Mouse (Mus musculus): ENCODE measurements around the gene Psmd8. TPM values are rescaled to one million over a fixed set of nuclear protein-coding genes. Genes with fewer than 3 reads are reported as not detected.
"Not testable (repeated sequence)": the region's sequence is repeated elsewhere in the genome, so short reads cannot be mapped to it uniquely, and the experiment has no call there.

The Psmd8 gene
- polyA plus RNA-seq, 1 experiment from 2014 or later = 287 TPM

DNA sequence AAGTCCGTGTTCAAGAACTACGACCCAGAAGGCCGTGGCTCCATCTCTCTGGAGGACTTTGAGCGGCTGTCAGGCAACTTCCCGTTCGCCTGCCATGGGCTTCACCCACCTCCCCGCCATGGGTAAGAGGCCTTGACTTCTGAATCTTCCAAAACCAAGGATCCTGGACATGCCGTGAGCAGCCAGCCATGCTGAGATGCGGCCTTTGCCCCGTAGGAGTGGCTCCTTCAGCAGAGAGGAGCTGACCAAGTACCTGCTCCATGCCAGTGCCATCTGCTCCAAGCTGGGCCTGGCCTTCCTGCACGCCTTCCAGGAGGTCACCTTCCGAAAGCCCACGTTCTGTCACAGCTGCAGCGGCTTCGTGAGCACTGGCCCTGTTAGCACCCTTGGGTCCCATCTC, 31.7 kb downstream of the Psmd8 start:
- H3K36me3 ChIP-seq (ENCODE audit: control insufficient read depth, insufficient read depth, low read length) = no peaks in the 10 kb centered on the region

GRCm38 (mm10) chr7:29146625-29147367, 33.7 kb downstream of the Psmd8 start:
- ATAC-seq = no peak
- no peaks in the 10 kb centered on the region for H3K4me1 ChIP-seq (ENCODE audit: control insufficient read depth, insufficient read depth, low read length)
- no peak overlapping the region for H3K9ac ChIP-seq (ENCODE audit: low read depth, low read length)
- no peak overlapping the region for H3K4me3 ChIP-seq (ENCODE audit: low read depth, low read length)
- WGBS = 87% methylated on average over 7 of the region's 7 CpGs
- no peaks in the 10 kb centered on the region for H3K9me3 ChIP-seq (replicated peaks; ENCODE audit: control insufficient read depth, low read length, poor library complexity, severe bottlenecking)
- H3K27ac ChIP-seq (ENCODE audit: low read length) = no peak overlapping the region
- H3K4me2 ChIP-seq (ENCODE audit: low read length) = no peak overlapping the region
- H3K36me3 ChIP-seq (ENCODE audit: control insufficient read depth, insufficient read depth, low read length) = no peaks in the 10 kb centered on the region
- no peaks in the 10 kb centered on the region for H3K27me3 ChIP-seq (ENCODE audit: control insufficient read depth, insufficient read depth, low read depth, low read length)

More for the DNA sequence above, 31.7 kb downstream of the Psmd8 start:
- no peak overlapping the region for H3K27ac ChIP-seq (ENCODE audit: low read length)
- H3K4me3 ChIP-seq (ENCODE audit: low read depth, low read length) = no peak overlapping the region
- H3K4me2 ChIP-seq (ENCODE audit: low read length) = no peak overlapping the region
- no peaks in the 10 kb centered on the region for H3K27me3 ChIP-seq (ENCODE audit: control insufficient read depth, insufficient read depth, low read depth, low read length)
- 90% methylated on average over 15 of the region's 15 CpGs for WGBS
- no peaks in the 10 kb centered on the region for H3K4me1 ChIP-seq (ENCODE audit: control insufficient read depth, insufficient read depth, low read length)
- H3K9ac ChIP-seq (ENCODE audit: low read depth, low read length) = no peak overlapping the region
- no peak for ATAC-seq
- H3K9me3 ChIP-seq (replicated peaks; ENCODE audit: control insufficient read depth, low read length, poor library complexity, severe bottlenecking) = no peaks in the 10 kb centered on the region

DNA sequence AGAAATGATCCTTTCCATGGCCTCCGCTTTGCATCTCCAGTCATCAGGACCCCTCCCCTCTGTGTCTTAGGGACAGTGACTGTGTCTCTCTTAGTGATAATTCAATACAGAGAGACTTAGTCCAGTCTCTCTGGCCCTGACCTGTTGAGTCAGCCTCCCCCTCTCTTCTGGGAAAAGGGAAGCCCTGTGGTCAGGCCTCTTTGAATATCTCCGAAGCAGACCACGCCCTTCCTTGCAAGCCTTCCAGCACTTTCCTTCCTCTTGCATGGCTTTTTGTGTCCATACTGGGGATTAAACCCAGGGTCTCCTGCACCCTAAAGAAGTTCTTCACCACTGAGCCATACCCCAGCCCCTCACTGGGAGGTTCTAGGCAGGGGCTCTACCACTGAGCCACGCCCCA, 36.5 kb downstream of the Psmd8 start:
- ATAC-seq = no peak

GRCm38 (mm10) chr7:29141416-29141815, 39.1 kb downstream of the Psmd8 start:
- no peaks in the 10 kb centered on the region for H3K9me3 ChIP-seq (replicated peaks; ENCODE audit: control insufficient read depth, low read length, poor library complexity, severe bottlenecking)
- H3K4me2 ChIP-seq (ENCODE audit: low read length) = no peak overlapping the region
- no peak overlapping the region for H3K4me3 ChIP-seq (ENCODE audit: low read depth, low read length)
- no peak overlapping the region for H3K9ac ChIP-seq (ENCODE audit: low read depth, low read length)
- no peak for ATAC-seq
- no peaks in the 10 kb centered on the region for H3K4me1 ChIP-seq (ENCODE audit: control insufficient read depth, insufficient read depth, low read length)
- H3K36me3 ChIP-seq (ENCODE audit: control insufficient read depth, insufficient read depth, low read length) = no peaks in the 10 kb centered on the region
- no peaks in the 10 kb centered on the region for H3K27me3 ChIP-seq (ENCODE audit: control insufficient read depth, insufficient read depth, low read depth, low read length)
- WGBS = 88% methylated on average over 8 of the region's 8 CpGs
- no peak overlapping the region for H3K27ac ChIP-seq (ENCODE audit: low read length)

More for the DNA sequence above, 36.5 kb downstream of the Psmd8 start:
- Histone ChIP-seq H3K27me3 (ENCODE audit: control insufficient read depth, insufficient read depth, low read depth, low read length) (no peaks in the 10 kb centered on the region), H3K9ac (ENCODE audit: low read depth, low read length) (no peak overlapping the region), H3K9me3 (replicated peaks; ENCODE audit: control insufficient read depth, low read length, poor library complexity, severe bottlenecking) (no peaks in the 10 kb centered on the region), H3K4me1 (ENCODE audit: control insufficient read depth, insufficient read depth, low read length) (no peaks in the 10 kb centered on the region), H3K4me3 (ENCODE audit: low read depth, low read length) (no peak overlapping the region), H3K4me2 (ENCODE audit: low read length) (no peak overlapping the region), H3K27ac (ENCODE audit: low read length) (no peak overlapping the region), H3K36me3 (ENCODE audit: control insufficient read depth, insufficient read depth, low read length) (no peaks in the 10 kb centered on the region)
- WGBS = 90% methylated on average over 4 of the region's 4 CpGs

DNA sequence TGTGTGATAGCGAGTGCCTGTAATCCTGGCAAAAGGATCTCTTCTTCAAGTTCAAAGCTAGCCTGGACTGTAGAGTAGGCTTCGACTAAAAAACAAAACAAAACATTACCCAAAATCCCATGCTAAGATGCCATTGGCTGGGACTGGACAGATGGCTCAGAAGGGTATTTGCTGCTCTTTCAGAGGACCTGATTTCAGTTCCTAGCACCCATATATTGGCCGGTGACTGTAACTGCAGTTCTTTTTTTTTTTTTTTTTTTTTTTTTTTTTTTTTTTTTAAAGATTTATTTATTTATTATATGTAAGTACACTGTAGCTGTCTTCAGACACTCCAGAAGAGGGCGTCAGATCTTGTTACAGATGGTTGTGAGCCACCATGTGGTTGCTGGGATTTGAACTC, 41.3 kb downstream of the Psmd8 start:
- not testable (repeated sequence) for H3K27ac ChIP-seq (ENCODE audit: low read length); H3K9me3 ChIP-seq (replicated peaks; ENCODE audit: control insufficient read depth, low read length, poor library complexity, severe bottlenecking); H3K36me3 ChIP-seq (ENCODE audit: control insufficient read depth, insufficient read depth, low read length); H3K4me3 ChIP-seq (ENCODE audit: low read depth, low read length); H3K27me3 ChIP-seq (ENCODE audit: control insufficient read depth, insufficient read depth, low read depth, low read length); H3K4me2 ChIP-seq (ENCODE audit: low read length); H3K9ac ChIP-seq (ENCODE audit: low read depth, low read length); H3K4me1 ChIP-seq (ENCODE audit: control insufficient read depth, insufficient read depth, low read length); ATAC-seq
- 92% methylated on average over 3 of the region's 4 CpGs for WGBS

GRCm38 (mm10) chr7:29137429-29137828, 43.1 kb downstream of the Psmd8 start:
- Histone ChIP-seq H3K36me3 (ENCODE audit: control insufficient read depth, insufficient read depth, low read length) (no peaks in the 10 kb centered on the region), H3K4me1 (ENCODE audit: control insufficient read depth, insufficient read depth, low read length) (peaks cover 5% of the 10 kb centered on the region; the same call in 1 of the 2 replicates), H3K9ac (ENCODE audit: low read depth, low read length) (no peak overlapping the region), H3K4me2 (ENCODE audit: low read length) (no peak overlapping the region), H3K27ac (ENCODE audit: low read length) (no peak overlapping the region), H3K9me3 (replicated peaks; ENCODE audit: control insufficient read depth, low read length, poor library complexity, severe bottlenecking) (no peaks in the 10 kb centered on the region), H3K27me3 (ENCODE audit: control insufficient read depth, insufficient read depth, low read depth, low read length) (peaks cover 3% of the 10 kb centered on the region), H3K4me3 (ENCODE audit: low read depth, low read length) (no peak overlapping the region)
- no peak for ATAC-seq
- 51% methylated on average over 16 of the region's 16 CpGs for WGBS

GRCm38 (mm10) chr7:29134693-29135386, 45.7 kb downstream of the Psmd8 start, which contains the start of gene Rasgrp4:
Gene Rasgrp4 (plus strand): TSS chr7:29134851.
- H3K27ac ChIP-seq (ENCODE audit: low read length) = no peak within 1 kb of the TSS
- 3% methylated on average over 16 of the region's 20 CpGs for WGBS
- H3K36me3 ChIP-seq (ENCODE audit: control insufficient read depth, insufficient read depth, low read length) = no peaks in the 10 kb centered on the region
- H3K4me2 ChIP-seq (ENCODE audit: low read length) = peak within 1 kb of the TSS; percentile 58
- peaks cover 5% of the 10 kb centered on the region; the same call in 1 of the 2 replicates for H3K4me1 ChIP-seq (ENCODE audit: control insufficient read depth, insufficient read depth, low read length)
- no peak for ATAC-seq
- peak within 1 kb of the TSS; percentile 28 for H3K4me3 ChIP-seq (ENCODE audit: low read depth, low read length)
- H3K9ac ChIP-seq (ENCODE audit: low read depth, low read length) = peak within 1 kb of the TSS; percentile 48; the same call in 1 of the 2 replicates
- H3K9me3 ChIP-seq (replicated peaks; ENCODE audit: control insufficient read depth, low read length, poor library complexity, severe bottlenecking) = no peaks in the 10 kb centered on the region
- peaks cover 3% of the 10 kb centered on the region for H3K27me3 ChIP-seq (ENCODE audit: control insufficient read depth, insufficient read depth, low read depth, low read length)

DNA sequence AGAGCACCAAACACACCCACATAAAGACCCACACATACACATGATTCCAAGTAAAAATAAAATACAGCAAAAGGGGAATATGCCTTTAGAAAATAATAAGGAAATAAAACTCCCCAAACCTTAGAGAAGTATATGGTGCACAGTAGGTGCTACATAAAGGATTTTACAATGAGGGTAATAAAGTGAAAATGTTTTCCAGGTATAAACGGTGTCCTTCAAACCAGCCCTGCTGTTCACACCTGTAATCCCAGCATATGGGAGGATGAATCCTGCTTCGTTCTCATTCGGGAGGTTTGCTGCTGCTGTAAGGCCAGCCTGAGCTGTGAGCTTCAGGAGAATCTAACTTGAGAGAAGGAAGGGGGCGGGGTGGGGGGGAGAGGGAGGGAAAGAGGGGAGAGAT, 46.3 kb downstream of the Psmd8 start:
- ATAC-seq = no peak
- no peaks in the 10 kb centered on the region for H3K9me3 ChIP-seq (replicated peaks; ENCODE audit: control insufficient read depth, low read length, poor library complexity, severe bottlenecking)
- 3% methylated on average over 4 of the region's 4 CpGs for whole genome bisulfite sequencing

DNA sequence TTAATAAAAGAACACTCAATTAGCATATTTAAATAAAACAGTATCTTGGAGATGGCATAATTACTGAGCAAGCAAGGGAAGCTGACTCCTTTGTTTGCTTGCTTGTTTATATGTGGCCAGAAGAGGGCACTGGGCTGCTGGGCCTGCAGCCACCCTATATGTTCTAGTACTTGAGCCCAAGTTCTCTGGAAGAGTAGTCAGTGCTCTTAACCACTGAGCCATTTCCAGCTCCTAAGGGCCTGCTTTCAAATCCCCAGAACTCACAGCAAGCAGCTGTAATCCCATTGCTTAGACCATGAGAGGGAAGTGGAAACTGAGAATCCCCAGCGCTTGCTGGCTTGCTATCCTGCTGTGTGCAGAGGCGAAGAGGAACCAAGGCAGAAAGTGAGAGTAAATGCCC, 51.8 kb downstream of the Psmd8 start:
- Histone ChIP-seq H3K4me3 (ENCODE audit: low read depth, low read length) (no peak overlapping the region), H3K9me3 (replicated peaks; ENCODE audit: control insufficient read depth, low read length, poor library complexity, severe bottlenecking) (no peaks in the 10 kb centered on the region), H3K27me3 (ENCODE audit: control insufficient read depth, insufficient read depth, low read depth, low read length) (0 out of 2 replicates have a peak, but pooled peaks cover 2% of the 10 kb centered on the region), H3K27ac (ENCODE audit: low read length) (no peak overlapping the region), H3K36me3 (ENCODE audit: control insufficient read depth, insufficient read depth, low read length) (no peaks in the 10 kb centered on the region), H3K9ac (ENCODE audit: low read depth, low read length) (no peak overlapping the region), H3K4me1 (ENCODE audit: control insufficient read depth, insufficient read depth, low read length) (0 out of 2 replicates have a peak, but pooled peaks cover 5% of the 10 kb centered on the region), H3K4me2 (ENCODE audit: low read length) (no peak overlapping the region)
- 37% methylated on average over 2 of the region's 2 CpGs for WGBS
- no peak for ATAC-seq

More for the DNA sequence above, 46.3 kb downstream of the Psmd8 start:
- 0 out of 2 replicates have a peak overlapping the region, but pooled peaks have one; percentile 48 for H3K9ac ChIP-seq (ENCODE audit: low read depth, low read length)
- peak overlapping the region; percentile 28; the same call in 1 of the 2 replicates for H3K4me3 ChIP-seq (ENCODE audit: low read depth, low read length)
- H3K27ac ChIP-seq (ENCODE audit: low read length) = no peak overlapping the region
- no peaks in the 10 kb centered on the region for H3K36me3 ChIP-seq (ENCODE audit: control insufficient read depth, insufficient read depth, low read length)
- peak overlapping the region; percentile 58 for H3K4me2 ChIP-seq (ENCODE audit: low read length)
- H3K4me1 ChIP-seq (ENCODE audit: control insufficient read depth, insufficient read depth, low read length) = peaks cover 5% of the 10 kb centered on the region; the same call in 1 of the 2 replicates
- H3K27me3 ChIP-seq (ENCODE audit: control insufficient read depth, insufficient read depth, low read depth, low read length) = peaks cover 3% of the 10 kb centered on the region

Measured in midbrain, embryonic 16.5 days (tissue).